Mouse (Mus musculus) olfactory bulb, adult 2 months (tissue): Measurements from ENCODE around the gene Exosc7.

Experiments
- CTCF ChIP-seq: fragments of 200-500 bp; IDR thresholded peaks from 2 replicates; pipeline ENCODE4 v1.5.1; 2012; ENCODE audit warnings: low read depth, mild to moderate bottlenecking, low read length, moderate library complexity; ENCODE audit not compliant: insufficient read depth
- POLR2A ChIP-seq: fragments of 200-500 bp; IDR thresholded peaks from 2 replicates; pipeline ENCODE4 v1.6.1; 2012; ENCODE audit warnings: mild to moderate bottlenecking, low read depth, low read length, moderate library complexity; ENCODE audit not compliant: insufficient read depth

DNA sequence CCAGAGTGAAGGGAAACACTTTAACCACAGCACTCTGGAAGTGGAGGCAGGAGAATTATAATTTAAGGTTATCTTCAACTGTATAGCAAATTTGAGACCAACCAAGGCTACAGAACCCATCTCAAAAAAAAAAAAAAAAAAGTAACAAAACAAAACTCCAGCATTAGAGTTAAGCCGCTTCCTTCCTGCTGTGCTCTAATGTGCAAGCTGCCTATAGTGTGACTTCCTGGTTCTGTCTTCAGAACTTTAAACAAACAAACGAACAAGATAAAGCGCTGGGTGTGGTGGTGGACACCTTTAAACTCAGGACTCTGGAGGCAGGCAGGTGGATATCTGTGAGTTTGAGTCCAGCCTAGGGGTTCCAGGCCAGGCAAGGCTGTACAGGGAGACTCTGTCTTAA lies 39.0 kb downstream of the Exosc7 start:
- TF ChIP-seq POLR2A (no peak), CTCF (no peak)
